Mouse (Mus musculus): Measurements from ENCODE around the gene Astn1. TPM values are rescaled to one million over a fixed set of nuclear protein-coding genes. Genes with fewer than 3 reads are reported as not detected.

Gene Astn1
- not detected for polyA plus RNA-seq (2017; shearing (Covaris generic))

GRCm38 (mm10) chr1:158361964-158362291 is at the start of gene Astn1:
TSS of gene Astn1 (plus strand) at chr1:158362273.

GRCm38 (mm10) chr1:158356051-158356461 is 6.0 kb upstream of the Astn1 start, which contains the start of gene Brinp2:
TSS of gene Brinp2 (minus strand) at chr1:158356326.

Other genes with a start within 250 kb of the Astn1 start
- gene Brinp2, start 5.9 kb upstream of the Astn1 start, polyA plus RNA-seq (2017; shearing (Covaris generic)): not detected

All from effector memory CD4-positive, alpha-beta T cell, adult 5 months (primary cell).